Mouse (Mus musculus) myocyte (in vitro differentiated cells): ENCODE results near the gene Aars2.

Source experiments
- CEBPB ChIP-seq: IDR thresholded peaks from 2 replicates; pipeline ENCODE4 v1.6.1; 2011; ENCODE audit warnings: mild to moderate bottlenecking, moderate library complexity; ENCODE audit not compliant: poor library complexity, insufficient read depth, severe bottlenecking
- E2F4 ChIP-seq: IDR thresholded peaks from one replicate; pipeline ENCODE4 v1.6.1; 2011; ENCODE audit warnings: mild to moderate bottlenecking, control low read depth, moderate library complexity; ENCODE audit not compliant: insufficient read depth
- MAX ChIP-seq: IDR thresholded peaks from one replicate; pipeline ENCODE4 v1.6.1; 2011; ENCODE audit warnings: low read depth, mild to moderate bottlenecking, control low read depth
- MYOD1 ChIP-seq, 3 experiments: IDR thresholded peaks; one replicate each; pipeline ENCODE4 v1.6.1; 2011; ENCODE audit warnings: control low read depth in 2 of 3, low read depth in 2 of 3, mild to moderate bottlenecking in 2 of 3, moderate library complexity in 1 of 3; ENCODE audit not compliant: insufficient read length in 2 of 3, control insufficient read depth in 1 of 3
- POLR2A ChIP-seq: IDR thresholded peaks from one replicate; pipeline ENCODE4 v1.6.1; 2011; ENCODE audit warnings: low read depth, mild to moderate bottlenecking, control low read depth, moderate library complexity; ENCODE audit not compliant: insufficient read length
- TCF12 ChIP-seq: IDR thresholded peaks from one replicate; pipeline ENCODE4 v1.6.1; 2011; ENCODE audit warnings: mild to moderate bottlenecking, control low read depth; ENCODE audit not compliant: poor library complexity, insufficient read depth, severe bottlenecking
- TCF3 ChIP-seq: IDR thresholded peaks from one replicate; pipeline ENCODE4 v1.6.1; 2011; ENCODE audit warnings: low read depth, control low read depth; ENCODE audit not compliant: insufficient read length
- USF1 ChIP-seq: IDR thresholded peaks from one replicate; pipeline ENCODE4 v1.6.1; 2011; ENCODE audit warnings: low read depth, mild to moderate bottlenecking, control low read depth, moderate library complexity

DNA sequence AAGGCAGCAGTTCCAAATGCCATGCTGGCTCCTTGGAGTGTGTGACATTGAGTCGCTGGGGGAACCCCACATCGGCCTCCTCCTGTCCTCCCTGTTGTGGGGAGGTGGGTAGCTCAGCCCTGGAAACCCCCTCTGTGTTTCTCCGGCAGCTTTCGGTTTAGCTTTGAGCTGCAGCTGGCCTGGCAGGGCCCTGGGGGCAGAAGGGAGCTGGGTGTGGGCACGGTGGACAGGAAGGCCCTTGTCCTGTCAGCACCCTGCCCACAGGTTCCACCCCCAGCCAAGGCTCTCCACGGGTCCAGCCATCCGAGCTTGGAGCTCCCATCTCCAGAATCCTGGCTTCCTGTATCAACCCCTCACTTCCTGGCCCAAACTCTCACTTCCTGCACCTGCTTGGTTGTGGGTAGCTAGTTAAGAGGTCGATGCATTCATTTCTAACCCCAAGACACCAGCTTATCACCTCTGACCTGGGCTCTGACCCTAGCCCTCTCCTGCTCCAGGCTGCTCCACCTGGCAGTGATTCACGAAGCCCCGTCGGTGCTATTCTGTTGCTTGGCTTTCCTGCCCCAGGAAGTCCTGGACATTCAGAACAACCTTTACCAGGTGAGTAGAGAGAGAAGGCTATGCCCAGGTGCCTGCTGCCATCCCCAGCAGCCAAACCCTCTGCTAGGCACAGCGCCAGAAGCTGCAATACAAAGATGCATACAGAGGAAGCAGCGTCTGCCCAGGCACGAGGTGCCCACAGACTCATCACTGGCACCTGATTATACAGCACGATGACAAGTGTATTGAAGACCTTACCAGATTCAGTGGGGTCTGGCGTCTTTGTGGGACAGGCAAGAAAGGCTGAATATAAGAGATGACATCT is 51.6 kb downstream of the Aars2 start:
- no peak for TF ChIP-seq POLR2A
- TF ChIP-seq MAX: no peak
- TF ChIP-seq USF1: no peak
- no peak for TF ChIP-seq E2F4
- no peak for TF ChIP-seq TCF12
- TF ChIP-seq MYOD1 (IDR thresholded peaks at IDR 0.05; ENCODE audit: control insufficient read depth in 1 of 3, insufficient read length in 2 of 3, low read depth in 2 of 3): no peak
- no peak for TF ChIP-seq CEBPB
- no peak for TF ChIP-seq TCF3
